Mouse (Mus musculus) urinary bladder, adult 2 months (tissue): Measurements from ENCODE around the gene Gm49392. TPM values are rescaled to one million over a fixed set of nuclear protein-coding genes. Genes with fewer than 3 reads are reported as not detected.
"Not testable (repeated sequence)": the region's sequence is repeated elsewhere in the genome, so short reads cannot be mapped to it uniquely, and the experiment has no call there.

Experiments used
- DNase-seq: peaks from one replicate; pipeline ENCODE4 v3.0.0; 2022; ENCODE audit warnings: low spot score
- polyA plus RNA-seq: library from polyadenylated mRNA; depleted of rRNA; stranded (reverse); fragments of >200 nt; gene quantifications from 2 replicates; pipeline ENCODE4 v1.2.3, GENCODE M21; 2012; rRNA removed

Gm49392 gene
- polyA plus RNA-seq, result 0.27 and 0.32 TPM in 2 replicates

DNA sequence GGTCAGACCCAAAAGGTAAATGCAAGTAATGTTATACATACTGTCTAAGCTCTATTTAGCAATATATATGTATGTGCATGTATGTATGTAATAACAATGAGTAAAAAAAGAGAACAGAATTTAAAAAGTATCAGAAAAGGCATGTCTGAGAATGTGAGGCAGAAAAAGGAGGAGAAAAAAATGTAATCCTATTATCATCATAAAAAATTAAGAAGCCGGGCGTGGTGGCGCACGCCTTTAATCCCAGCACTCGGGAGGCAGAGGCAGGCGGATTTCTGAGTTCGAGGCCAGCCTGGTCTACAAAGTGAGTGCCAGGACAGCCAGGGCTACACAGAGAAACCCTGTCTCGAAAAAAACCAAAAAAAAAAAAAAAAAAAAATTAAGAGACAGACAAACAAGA is at the start of gene Gm49392:
Gene Gm49392 (minus strand): TSS at position 101 of the 400 bp plus-strand sequence.
- not testable (repeated sequence) for DNase-seq

DNA sequence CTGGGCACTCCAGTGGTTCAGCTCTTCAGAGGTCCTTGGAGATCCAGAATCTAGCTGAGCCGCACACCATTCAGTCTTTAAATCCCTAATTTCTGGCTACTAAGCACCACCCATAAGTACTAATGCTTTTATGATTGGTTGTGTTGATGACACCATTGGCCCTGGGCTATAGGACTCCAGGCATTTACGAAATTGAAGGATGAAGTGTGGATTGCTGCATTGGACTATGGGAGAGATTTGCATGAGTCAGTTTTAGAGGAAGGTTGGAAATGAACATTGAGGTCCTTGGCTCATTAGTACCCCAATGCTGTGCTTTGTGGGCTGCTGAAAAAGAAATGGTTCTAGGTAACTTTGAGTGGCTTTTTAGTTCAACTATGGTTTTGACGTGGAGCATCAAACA is 45.2 kb upstream of the Gm49392 start, which contains the start of gene Tpbpa:
Gene Tpbpa (minus strand): TSS at position 101 of the 400 bp plus-strand sequence.
- not testable (repeated sequence) for DNase-seq

DNA sequence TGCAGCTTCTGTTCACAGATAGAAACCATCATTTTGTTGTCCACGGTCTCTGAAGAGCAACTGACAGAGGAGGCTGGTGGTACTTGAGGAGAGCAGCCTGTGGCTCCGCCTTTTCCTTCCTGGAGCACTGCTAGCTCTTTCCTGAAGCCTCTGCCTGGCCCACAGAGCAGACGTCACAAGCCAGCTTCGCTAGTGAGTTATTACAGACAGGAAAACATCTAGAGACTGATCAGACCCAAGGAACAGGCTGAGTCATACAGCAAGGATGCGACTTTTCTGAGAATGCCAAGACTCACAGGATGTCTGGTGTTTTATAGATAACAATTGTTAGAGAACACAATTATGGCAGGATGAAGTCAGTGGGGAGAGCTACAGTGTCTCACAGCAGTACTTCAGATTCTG is 39.8 kb upstream of the Gm49392 start, which contains the start of the genes Gm49391 and Ctla2a:
Gene Gm49391 (minus strand): TSS at position 72 of the 402 bp plus-strand sequence.
Gene Ctla2a (minus strand): TSS at position 126 of the 402 bp plus-strand sequence.
- DNase-seq, result no peak

DNA sequence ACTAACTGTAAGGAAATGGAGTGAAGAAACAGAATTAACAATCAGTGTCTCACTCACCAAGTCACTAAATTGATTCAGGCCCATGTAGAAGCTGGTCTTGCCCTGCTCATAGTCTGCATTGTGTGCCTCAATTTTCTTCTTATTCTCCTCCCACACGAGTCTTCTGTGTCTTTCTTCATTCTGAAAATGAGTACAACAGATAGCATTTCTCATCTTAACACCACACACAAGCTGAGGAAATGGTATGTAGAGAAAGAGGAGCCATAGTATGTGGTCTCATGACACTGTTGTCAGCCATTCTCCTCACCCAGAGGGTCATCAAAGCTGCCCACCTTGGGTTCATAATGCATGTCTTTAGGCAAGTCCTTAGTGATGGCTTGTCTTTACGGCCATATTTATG is 38.8 kb upstream of the Gm49392 start, which contains the start of gene Gm49393:
Gene Gm49393 (minus strand): TSS at position 101 of the 400 bp plus-strand sequence.
- not testable (repeated sequence) for DNase-seq

DNA sequence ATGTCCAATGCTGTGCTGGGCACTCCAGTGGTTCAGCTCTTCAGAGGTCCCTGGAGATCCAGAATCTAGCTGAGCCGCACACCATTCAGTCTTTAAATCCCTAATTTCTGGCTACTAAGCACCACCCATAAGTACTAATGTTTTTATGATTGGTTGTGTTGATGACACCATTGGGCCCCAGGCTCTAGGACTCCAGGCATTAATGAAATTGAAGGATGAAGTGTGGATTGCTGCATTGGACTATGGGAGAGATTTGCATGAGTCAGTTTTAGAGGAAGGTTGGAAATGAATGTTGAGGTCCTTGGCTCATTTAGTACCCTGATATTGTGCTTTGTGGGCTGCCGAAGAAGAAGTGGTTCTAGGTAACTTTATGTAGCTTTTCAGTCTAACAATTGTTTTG is 8.1 kb upstream of the Gm49392 start, which contains the start of gene Tpbpb:
Gene Tpbpb (minus strand): TSS at position 101 of the 400 bp plus-strand sequence.
- DNase-seq, result not testable (repeated sequence)

DNA sequence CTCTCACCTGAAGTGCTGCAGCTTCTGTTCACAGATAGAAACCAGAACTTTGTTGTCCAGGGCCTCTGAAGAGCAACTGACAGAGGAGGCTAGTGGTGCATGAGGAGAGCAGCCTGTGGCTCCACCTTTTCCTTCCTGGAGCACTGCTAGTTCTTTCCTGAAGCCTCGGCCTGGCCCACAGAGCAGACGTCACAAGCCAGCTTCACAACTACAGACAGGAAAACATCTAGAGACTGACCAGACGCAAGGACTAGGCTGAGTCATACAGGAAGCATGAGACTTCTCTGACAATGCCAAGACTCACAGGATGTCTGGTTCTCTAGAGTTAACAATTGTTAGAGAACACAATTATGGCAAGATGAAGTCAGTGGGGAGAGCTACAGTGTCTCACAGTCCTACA is 634 bp upstream of the Gm49392 start, which contains the start of gene Ctla2b:
Gene Ctla2b (minus strand): TSS at position 120 of the 400 bp plus-strand sequence.
- no peak for DNase-seq

DNA sequence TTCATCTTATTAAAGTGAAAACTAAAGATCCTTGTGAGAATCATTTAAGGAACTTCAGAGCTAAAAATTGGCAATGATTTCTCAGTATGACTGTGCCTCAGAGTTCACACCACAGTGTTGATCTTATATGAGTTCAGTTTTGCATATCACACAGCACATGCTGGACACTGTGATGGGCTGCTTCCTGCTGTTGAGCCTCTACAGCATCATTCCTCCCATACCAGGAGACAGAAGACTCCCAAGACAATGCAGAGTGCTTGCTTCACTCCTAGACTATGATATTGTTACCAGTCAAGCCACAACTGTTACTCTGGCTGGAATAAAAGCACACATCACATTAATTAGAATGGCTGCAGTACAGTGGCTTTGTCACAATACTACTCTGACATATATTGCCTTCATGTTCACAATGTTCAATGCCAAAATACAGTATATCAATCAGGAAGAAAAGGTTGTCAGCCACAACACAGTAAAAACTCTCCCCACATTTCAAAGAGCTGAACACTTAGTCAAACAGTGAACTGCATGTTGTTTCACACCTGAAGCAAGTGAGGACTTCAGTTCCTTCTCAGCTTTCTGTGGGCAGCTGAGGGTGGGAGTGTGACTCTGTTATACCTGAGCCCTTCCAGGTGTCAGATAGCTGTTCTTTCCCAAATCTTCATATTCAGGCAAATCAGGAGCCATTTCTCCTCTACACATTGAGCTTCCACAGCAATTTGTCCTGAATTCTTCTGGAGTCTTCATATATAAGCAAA is 1.1 kb downstream of the Gm49392 start:
- DNase-seq, result no peak

DNA sequence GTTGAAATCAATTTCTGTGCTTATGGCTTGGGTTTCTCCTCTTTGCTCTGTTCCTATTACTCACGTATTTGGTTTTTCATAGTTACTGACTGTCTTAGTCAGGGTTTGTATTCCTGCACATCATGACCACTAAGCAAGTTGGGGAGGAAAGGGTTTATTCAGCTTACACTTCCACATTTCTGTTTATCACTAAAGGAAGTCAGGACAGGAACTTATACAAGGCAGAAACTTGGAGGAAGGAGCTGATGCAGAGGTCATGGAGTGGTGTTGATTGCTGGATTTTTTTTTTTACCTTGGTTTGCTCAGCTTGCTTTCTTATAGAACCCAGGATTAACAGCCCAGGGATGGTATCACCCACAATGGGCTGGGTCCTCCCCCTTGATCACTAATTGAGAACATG is 4.4 kb downstream of the Gm49392 start:
- no peak for DNase-seq

DNA sequence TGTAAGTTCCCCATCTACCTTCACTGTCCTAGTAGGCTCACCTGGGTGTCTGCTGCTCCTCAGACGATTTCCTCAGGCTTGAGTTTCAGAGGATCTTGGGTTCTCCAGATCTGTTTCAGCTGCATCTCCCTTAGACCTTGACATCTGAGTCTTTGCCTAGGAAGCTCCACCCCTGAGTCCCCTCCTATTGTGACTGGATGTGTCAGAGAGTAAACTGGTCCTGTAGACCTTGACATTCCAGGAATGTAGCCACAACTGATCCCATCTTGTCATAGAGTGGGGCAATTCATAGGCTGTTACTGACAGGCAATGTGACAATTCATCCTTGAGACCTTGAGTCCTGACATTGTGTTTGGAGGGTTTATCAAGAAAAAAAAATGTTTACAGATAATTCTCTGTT is 32.4 kb downstream of the Gm49392 start, which contains the start of gene 4930486L24Rik:
Gene 4930486L24Rik (minus strand): TSS at position 195 of the 400 bp plus-strand sequence.
- DNase-seq, result no peak

DNA sequence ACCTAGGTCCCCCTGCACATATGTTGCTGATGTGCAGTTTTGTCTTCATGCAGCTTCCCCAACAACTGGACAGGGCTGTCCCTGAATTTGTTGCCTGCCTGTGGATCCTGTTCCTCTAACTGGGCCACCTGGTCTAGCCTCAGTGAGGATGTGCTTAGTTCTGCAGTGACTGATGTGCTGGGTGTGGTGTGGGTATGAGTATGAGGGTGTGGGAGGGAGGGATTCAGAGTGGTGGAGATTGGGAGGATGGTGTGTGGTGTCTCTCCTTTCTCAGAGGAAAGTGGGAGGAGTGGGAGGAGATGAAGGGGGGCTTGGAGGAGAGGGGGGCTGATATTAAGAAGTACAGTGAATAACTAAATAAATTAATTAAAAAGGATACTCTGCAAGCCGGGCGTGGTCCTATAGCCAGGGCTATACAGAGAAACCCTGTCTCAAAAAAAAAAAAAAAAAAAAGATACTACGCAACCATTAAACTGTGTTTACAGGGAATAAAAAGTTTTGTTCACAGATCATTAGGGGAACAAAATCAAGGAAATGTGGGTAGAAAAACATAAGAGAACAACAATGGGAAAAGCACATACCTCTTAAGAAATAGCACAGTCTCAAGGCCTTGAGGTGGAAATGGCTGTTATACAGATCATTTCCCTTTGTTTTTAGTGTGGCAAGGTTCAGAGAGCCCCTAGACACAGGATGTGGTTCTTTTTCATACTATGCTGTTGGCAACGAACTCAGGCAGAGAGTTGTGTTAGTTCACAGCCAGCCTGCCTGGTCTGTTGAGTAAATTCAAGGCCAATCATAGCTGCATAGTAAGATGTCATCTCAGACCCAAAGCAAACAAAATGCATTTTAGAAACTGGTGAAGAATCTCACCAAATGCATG is 48.2 kb downstream of the Gm49392 start:
- DNase-seq, result no peak

DNA sequence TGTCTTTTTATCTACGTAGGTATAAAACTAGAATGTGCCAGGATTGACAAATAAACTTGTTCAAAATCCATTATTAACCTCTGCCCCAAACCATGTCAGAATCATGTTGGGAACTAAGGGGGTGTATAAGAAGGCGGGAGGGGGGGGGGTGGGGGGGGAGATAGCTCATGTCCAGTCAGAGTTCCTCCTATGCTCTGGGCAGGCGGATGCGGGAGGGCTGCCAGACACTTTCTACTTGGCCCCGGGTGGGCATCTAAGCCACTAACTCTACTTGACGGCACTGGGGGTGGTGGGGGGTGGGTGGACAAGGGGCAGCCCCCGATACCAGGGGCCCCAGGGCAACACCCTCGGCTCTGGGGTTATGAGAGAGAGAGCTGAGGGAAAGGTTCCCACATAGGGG is 53.5 kb downstream of the Gm49392 start:
- no peak for DNase-seq

DNA sequence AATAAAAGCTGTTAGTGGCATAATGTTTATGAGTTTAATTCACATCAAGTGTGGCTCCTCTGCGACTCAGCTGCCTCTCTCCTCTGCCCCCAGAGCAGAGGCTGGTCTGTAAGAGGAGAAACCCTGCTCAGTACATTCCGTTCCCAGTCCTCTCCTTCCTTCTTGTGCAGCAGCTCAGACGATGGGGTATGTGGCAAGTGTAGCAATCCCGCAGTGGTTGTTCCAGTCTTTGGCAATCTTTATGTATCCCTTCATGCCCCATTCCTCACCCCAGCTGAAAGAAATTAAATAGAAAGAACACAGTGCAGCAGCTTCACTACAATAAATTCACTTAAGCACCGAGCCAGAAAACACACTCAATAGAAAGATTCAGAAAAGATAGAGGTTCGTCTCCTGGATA is 54.0 kb downstream of the Gm49392 start:
- DNase-seq, result no peak

DNA sequence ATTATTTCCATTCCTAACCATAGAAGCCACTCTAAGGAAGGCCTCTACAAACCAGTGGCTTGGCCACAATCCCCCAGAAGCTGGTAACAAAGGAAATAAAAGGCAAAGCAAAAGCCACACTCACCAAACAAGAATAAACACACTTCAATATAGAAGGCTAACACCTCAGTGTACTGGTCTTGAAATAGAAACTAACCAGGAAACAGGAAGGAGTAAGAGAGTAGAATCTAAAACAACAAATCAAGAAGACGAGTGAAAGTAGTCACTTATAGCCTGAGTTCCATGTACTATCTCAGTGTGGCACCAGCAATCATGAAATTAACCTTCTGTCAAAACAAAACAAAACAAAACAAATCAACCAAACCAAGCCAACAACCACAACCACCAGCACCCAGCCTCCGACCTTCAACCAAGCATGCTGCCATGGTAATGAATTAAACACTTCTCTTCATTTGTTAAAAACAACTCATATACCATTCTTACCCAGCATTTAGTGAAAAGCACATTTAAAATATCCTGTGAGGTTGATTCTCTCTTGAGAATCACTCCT is 57.3 kb downstream of the Gm49392 start:
- no peak for DNase-seq

DNA sequence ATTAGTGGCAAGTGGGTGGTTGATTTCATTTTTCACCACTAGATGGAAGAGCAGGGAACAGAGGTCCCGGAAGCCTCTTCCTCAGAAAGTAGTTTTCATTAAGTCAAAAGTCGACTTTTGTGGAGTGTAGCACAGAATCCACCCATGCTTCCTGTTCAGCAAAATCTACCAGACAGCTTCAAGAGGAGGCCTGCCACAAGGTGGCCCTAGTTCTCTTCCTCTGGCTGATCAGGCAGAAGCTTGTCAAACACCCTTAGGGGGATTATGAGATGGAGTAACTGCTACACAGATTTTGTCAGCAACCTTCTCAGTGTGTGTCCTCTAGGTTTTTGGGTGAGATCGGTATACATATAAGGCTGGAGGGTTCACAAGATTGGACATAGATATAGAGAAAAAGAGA is 70.6 kb downstream of the Gm49392 start:
- DNase-seq, result no peak

DNA sequence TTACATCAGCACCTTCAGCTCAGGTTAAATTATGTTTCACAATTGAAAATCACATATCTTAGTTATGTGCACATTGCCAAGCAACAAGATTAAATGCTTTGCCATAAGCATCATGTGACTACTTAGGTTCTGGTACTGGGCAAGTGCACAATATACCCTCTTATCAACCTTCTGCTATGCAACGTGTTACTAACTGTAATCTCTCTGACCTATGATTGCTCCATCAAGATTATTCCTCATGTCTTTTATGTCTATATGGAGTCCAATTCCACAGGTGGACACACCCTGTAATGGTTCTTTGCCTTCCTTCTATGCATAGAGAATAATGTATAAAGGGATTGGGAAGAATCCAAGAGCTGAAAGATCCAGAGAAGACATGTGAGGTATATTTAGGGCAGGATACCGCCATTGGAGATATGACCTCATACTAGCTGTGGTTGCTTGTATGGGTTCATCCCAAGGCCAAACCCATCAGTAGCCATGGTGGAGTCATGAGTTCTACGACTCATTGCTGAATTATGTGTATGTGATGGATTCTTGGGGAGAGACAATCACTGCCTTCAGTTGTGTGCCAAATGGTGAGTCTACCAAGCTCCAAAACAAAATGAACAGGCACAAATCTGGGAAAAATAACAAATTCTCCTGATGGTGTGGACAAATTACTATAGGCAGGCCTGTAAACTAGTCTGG is 76.1 kb downstream of the Gm49392 start:
- DNase-seq, result no peak

DNA sequence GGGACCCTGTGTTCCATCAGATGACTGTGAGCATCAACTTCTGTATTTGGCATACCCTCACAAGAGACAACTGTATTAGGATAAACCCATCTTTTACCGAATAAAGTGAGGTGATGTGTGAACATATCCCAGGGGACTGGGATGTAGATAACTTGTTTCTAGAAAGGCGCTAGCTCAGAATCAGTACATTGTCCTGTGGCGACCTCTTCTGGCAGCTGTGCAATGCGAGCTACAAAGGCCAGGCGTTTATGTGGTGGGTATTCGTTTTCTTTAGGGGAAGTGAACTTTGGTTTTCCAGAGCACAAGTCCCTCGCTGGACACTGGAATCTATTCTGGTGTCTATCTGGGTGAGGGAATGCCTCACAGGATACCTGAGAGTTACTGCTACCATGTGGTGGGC is 77.2 kb downstream of the Gm49392 start:
- no peak for DNase-seq

DNA sequence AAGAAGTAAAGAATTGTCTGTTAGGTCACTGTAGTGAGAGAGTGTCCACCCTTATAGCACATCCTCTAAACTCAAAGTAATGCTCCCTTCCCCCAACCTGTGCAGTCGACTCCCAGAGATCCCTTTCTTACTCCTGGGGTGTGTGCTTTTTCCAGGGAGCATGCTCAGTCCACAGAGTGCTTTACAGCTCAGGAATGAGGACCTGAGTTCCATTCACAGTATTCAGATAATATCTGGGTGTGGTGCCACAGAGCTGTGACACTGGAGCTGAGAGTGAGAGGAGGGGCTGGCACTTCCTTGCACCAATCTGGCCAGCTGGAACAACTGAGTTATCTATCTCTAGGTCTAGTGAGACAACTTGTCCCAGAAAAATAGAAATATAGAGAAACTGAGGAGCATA is 83.0 kb downstream of the Gm49392 start:
- DNase-seq, result no peak

DNA sequence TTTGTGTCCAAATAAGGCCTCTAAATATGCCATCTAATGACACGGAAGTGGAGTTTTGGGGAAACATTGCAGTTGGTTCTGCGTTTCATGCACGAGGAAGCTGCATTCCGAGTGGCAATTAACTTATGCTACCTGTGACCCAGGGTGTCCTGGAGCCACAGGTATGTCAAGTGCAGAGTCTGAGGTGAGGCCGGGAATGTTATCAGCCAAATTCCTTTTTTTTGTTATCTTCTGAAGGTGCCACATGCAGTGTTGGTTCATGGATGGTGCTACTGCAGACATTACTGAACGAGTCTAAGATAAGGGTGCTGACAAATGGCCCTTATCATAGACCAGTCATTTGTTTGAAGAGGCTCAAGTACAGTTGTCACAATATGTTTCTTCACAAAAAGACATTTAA is 83.9 kb downstream of the Gm49392 start:
- DNase-seq, result no peak

DNA sequence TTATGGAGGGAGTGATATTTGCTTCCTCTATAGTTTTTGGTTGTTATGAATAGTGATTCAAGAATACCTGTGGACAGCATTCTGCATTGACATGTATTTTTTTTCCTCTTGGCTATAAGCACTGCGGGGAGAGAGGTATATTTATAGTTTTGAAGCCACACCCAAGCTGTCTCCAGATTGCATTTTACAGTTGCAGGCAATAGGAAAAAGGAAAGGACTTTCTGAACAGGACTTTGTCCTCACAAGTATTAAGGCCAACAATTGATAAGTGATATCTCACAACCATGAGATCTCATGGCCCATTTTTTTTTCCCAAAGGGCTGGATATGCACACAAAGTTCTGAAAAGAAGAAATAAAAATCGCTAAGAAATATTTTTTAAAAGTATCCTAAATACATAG is 87.0 kb downstream of the Gm49392 start:
- DNase-seq, result no peak

DNA sequence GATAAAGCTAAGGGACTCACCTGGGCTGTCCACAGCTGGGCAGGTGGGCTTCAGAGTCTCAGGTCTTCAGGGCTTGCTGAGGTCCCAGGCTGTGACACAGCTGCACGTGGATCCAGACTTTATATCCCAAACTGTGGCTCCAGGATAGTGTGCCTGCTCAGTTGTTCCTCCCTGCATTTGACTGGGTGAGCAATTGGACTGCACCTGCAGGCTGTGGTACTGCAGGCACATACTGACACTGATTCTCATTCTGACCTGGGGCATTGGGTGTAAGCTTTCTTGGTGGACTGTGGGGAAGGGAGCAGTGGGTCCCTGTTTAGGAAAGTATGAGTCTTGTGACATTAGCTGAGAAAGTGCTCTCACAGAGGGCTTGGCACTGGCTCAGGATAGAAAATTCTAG is 93.9 kb downstream of the Gm49392 start, which contains the start of gene Ctsll3:
Gene Ctsll3 (minus strand): TSS at position 101 of the 400 bp plus-strand sequence.
- DNase-seq, result no peak
